Mouse (Mus musculus) left cerebral cortex, postnatal 4 days (tissue): ENCODE data around the gene Ssbp4. TPM values are rescaled to one million over a fixed set of nuclear protein-coding genes. Genes with fewer than 3 reads are reported as not detected.

ENCODE experiments used
- DNase-seq: peaks from one replicate; pipeline ENCODE4 v3.0.0-alpha.2; 2022
- intact Hi-C: fragments of 180-260 bp; cut with DNase I; formaldehyde crosslinking; loops from one replicate; pipeline ENCODE4 v1.15.1; 2025
- total RNA-seq, 2 experiments: library from RNA; stranded (reverse); gene quantifications; 2 replicates each; pipeline ENCODE4 v1.2.3; 2021

Gene Ssbp4
- total RNA-seq, 2 experiments from 2014 or later = 156 to 193 TPM

DNA sequence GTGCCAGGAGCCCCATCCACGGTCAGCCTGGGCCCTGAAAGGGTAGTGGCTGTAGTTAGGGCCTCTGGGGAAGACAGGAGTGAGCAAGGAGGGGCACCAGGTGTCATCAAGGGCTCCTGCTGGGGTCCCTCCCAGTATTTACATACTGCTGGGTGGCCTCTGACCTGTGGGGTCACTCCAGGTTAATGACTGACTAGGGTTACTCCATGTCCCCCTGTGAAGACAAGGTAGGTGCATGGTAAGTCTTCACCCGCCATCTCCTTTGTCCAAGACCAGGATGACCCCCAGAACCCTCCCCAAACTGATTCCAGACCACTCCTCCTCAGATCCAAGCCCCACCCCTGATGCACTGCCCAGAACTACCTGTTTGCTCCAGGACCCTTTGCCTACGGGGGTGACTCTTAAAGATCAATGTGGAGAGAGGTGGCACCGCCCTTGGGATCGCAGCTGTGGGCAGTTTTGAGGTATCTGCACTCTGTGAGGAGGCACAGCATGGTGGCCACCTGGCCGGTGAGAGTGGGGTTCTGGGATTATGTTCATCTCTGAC is 23.7 kb upstream of the Ssbp4 start, which contains the start of gene Gdf15:
Gdf15 (minus strand) TSS at position 111 of the 547 bp plus-strand sequence.
- no peak for DNase-seq
- intact Hi-C loops = no loop called here

GRCm38 (mm10) chr8:70631436-70631835 is 22.8 kb upstream of the Ssbp4 start:
- intact Hi-C loops = no loop called here
- no peak for DNase-seq

- intact Hi-C loops = no loop called here
- no peak for DNase-seq
Measured at GRCm38 (mm10) chr8:70630532-70631381, 22.1 kb upstream of the Ssbp4 start.

GRCm38 (mm10) chr8:70629574-70630531 is 21.2 kb upstream of the Ssbp4 start:
- peak; percentile 86 for DNase-seq
- intact Hi-C loops = no loop called here

GRCm38 (mm10) chr8:70628986-70629490 is 20.4 kb upstream of the Ssbp4 start:
- intact Hi-C loops = no loop called here
- DNase-seq = no peak

DNA sequence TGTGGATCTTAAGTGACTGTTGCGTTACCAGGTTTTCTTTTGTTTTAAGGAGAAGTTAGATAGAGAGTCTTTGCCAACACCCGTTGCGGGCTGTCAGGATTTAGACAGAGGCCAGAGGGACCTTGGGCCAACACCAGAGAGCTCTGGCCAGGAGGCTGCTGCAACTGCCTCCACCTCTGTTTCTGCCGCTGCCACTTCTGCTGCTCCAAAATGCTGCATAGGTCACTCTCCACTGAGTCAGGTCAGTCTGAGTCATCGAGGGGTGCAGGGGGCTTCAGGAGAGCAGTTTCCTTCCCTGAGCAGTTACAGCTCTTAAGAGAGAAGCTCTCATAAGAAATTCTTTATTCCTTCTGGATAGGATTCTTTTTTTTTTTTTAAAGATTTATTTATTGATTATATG is 18.4 kb upstream of the Ssbp4 start:
- no peak for DNase-seq
- intact Hi-C loops = no loop called here

GRCm38 (mm10) chr8:70625104-70625503 is 16.4 kb upstream of the Ssbp4 start:
- intact Hi-C loops = no loop called here

GRCm38 (mm10) chr8:70622220-70622619 is 13.5 kb upstream of the Ssbp4 start:
- DNase-seq = no peak
- intact Hi-C loops = no loop called here

More at GRCm38 (mm10) chr8:70625104-70625503, 16.4 kb upstream of the Ssbp4 start:
- DNase-seq = peak; percentile 53

- intact Hi-C loops = no loop called here
- no peak for DNase-seq
Measured at GRCm38 (mm10) chr8:70618888-70619334, 10.2 kb upstream of the Ssbp4 start.

GRCm38 (mm10) chr8:70617985-70618384 is 9.3 kb upstream of the Ssbp4 start:
- intact Hi-C loops = no loop called here
- no peak for DNase-seq

DNA sequence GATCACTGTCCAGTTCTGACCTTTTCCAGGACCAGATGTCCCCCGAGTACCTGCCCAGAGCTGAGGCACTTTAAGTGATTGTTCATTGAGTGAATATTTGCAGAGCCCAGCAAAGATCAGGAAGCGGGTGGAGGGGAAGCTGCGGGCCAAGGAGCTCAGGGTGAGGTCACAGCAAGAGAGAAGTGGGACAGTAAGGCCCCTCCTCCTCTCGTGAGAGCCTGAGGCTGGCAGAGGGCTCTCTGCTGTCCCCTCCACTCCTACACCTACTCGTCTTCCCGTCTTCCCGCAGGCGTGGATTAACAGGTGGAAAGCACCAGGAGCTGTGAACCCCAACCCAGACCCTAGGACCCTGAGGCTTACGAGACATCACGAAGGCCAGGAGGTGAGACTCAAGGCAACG is 8.0 kb upstream of the Ssbp4 start:
- no peak for DNase-seq
- intact Hi-C loops = no loop called here

- no peak for DNase-seq
- intact Hi-C loops = no loop called here
Measured at GRCm38 (mm10) chr8:70615894-70616293, 7.2 kb upstream of the Ssbp4 start, which contains the start of gene Lrrc25. TSS of gene Lrrc25 (plus strand) at chr8:70616155.

GRCm38 (mm10) chr8:70615281-70615680 is 6.6 kb upstream of the Ssbp4 start:
- intact Hi-C loops = no loop called here
- no peak for DNase-seq

DNA sequence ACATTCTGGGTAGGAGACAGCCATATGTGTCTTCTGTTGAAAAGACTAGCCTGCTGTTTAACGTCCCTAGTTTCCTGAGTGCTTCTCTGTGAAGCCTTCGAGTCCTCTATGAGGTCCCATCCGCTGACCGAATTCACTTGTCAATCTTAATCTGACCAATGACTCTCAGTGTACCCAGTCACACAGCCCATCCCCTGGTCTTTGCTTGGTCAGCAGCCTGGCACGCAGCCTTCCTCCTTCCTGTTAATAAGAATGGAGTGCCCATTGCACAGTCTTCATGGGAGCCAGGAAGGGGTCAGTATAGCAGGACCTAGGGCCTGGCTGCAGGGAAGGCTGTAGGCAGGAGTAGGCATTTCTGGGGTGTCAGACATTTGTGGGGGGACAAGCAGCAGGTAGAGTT is 5.8 kb upstream of the Ssbp4 start:
- no peak for DNase-seq
- intact Hi-C loops = no loop called here

DNA sequence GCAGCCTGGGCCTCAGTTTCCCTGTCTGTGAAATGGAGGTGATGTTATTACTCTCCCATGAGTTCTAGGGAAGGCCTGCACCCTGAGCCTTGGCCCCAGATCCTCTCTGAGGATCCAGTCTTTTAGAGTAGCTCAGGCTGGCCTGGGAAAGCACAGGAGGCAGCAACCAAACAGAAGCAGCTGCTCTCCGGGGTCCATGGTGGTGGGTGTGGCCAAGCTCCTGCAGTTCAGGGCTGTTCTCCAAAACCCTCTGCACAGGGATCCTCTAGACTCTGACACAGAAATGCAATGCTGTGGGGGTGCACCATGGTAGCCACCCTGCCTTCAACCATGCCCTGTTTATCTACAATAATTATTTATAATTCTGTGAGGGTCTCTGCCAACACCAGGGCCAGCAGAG is 5.1 kb upstream of the Ssbp4 start:
- DNase-seq = no peak
- intact Hi-C loops = no loop called here

GRCm38 (mm10) chr8:70611849-70612248 is 3.2 kb upstream of the Ssbp4 start:
- intact Hi-C loops = no loop called here
- DNase-seq = peak; percentile 86

DNA sequence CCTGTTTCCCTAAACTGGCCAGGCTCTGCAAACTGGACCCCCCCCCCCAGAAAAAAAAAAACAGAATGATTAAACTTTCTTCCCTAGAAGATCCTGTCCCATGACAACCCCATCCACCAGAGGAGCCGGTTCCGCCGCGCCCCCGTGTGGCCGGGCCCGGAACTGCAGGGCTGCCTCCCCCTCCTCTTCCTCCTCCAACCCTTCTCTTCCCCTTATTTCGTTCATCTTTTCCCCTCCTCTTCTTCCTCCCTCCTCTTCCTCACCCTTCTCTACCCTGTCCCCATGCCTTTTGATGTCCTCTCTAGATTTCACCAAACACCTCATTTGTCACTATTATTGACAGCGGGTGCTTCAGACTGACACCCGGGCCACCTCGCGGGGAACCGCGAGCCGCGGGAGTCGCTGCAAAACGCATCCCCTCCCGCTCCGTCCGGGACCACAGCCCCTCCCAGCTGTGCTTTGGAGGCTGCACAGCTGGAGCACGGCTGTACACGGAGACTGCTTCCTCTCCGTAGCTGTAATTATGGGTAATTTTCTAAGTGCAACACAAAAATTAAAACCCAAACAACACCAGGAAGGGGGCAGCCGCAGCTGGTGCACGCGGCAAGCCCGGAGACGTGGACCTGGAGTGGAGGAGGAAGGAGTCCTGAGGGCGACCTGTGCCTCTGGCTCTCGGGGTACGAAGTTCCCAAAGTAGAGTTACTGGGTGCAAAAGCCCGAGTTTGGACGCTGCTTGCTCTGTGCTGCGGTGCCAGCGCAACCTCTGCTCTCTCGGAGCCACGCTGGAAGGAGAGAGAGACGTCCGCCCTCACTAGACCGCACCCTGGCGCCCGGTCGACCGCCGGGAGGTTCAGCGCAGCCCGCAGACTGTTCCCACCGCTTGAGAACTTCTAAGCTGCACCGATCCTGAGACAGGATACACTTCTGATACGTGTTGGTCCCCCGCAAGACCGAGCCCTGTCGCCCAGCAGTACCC is 2.4 kb upstream of the Ssbp4 start:
- intact Hi-C loops = no loop called here
- peak; percentile 75 for DNase-seq

- peak; percentile 72 for DNase-seq
- intact Hi-C loops = no loop called here
Measured at GRCm38 (mm10) chr8:70609849-70610795, 1.4 kb upstream of the Ssbp4 start.
